Mouse (Mus musculus) bone marrow macrophage, adult 2 months (primary cell): ENCODE data around the gene Slit3.

ENCODE experiments used
- CTCF ChIP-seq: IDR thresholded peaks from 2 replicates; pipeline ENCODE4 v1.5.1; 2012; ENCODE audit warnings: low read depth, mild to moderate bottlenecking, low read length, moderate library complexity
- POLR2A ChIP-seq: IDR thresholded peaks from 2 replicates; pipeline ENCODE4 v1.6.1; 2012; ENCODE audit warnings: mild to moderate bottlenecking, low read depth, low read length, borderline replicate concordance

DNA sequence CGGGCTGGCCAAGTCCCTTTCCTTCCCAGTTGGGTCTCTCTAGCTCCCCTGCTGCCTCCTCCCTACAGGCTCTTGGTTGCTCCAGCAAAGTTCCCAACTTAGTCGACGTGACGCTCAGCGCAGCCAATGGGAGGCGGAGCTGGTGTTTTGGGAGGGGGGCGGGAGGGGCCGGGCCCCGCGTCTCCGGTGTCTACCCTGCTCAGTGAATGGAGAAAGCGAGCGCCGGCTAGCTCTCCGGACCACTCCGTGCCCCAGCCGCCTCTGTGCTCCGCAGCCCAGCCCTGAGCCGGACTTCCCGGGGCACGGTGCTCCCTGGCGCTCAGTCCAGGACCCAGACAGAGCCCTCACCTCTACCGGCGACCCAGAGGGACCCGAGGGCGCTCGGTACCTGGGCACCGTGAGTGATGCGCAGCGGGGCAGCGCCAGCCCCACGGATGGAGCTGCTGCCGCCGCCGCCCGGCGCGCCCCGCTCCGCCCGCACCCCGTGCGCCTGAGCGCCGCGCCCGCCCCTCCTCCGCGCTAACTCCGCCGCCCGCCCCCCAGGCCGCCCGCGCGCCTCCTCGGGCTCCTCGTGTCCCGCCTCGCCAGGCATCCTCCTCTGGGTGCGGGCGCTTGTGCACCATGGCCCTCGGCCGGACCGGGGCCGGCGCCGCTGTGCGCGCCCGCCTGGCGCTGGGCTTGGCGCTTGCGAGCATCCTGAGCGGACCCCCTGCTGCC is at the start of gene Slit3:
- no peak for TF ChIP-seq CTCF
- no peak for TF ChIP-seq POLR2A
